Mouse (Mus musculus): ENCODE results near the gene Amot. TPM values are rescaled to one million over a fixed set of nuclear protein-coding genes. Genes with fewer than 3 reads are reported as not detected.

Gene Amot
- polyA plus RNA-seq, 1 experiment from 2014 or later, result 10.4 TPM

- no peak overlapping the region for H3K4me2 ChIP-seq
- no peaks in the 10 kb centered on the region for H3K4me1 ChIP-seq (ENCODE audit: insufficient read depth)
- 80% methylated on average over 3 of the region's 3 CpGs for WGBS
- H3K27ac ChIP-seq (ENCODE audit: low read depth), result no peak overlapping the region
- H3K4me3 ChIP-seq (ENCODE audit: low read depth, low read length), result no peak overlapping the region
- ATAC-seq (ENCODE audit: insufficient read depth) (no peak), DNase-seq (no peak)
- H3K9ac ChIP-seq, result no peak overlapping the region
- H3K27me3 ChIP-seq (ENCODE audit: insufficient read depth, low read length), result no peaks in the 10 kb centered on the region
- H3K9me3 ChIP-seq (ENCODE audit: low read depth, low read length), result no peaks in the 10 kb centered on the region
- TF ChIP-seq CTCF (IDR thresholded peaks at IDR 0.05; ENCODE audit: low read depth), result no peak
- no peaks in the 10 kb centered on the region for H3K36me3 ChIP-seq (ENCODE audit: insufficient read depth)
Measured at GRCm38 (mm10) chrX:145461339-145461738, 43.6 kb downstream of the Amot start.

- H3K36me3 ChIP-seq (ENCODE audit: insufficient read depth), result no peaks in the 10 kb centered on the region
- H3K27me3 ChIP-seq (ENCODE audit: insufficient read depth, low read length), result no peaks in the 10 kb centered on the region
- no peak overlapping the region for H3K4me3 ChIP-seq (ENCODE audit: low read depth, low read length)
- no peaks in the 10 kb centered on the region for H3K4me1 ChIP-seq (ENCODE audit: insufficient read depth)
- DNase-seq (no peak), ATAC-seq (ENCODE audit: insufficient read depth) (no peak)
- H3K27ac ChIP-seq (ENCODE audit: low read depth), result no peak overlapping the region
- no peaks in the 10 kb centered on the region for H3K9me3 ChIP-seq (ENCODE audit: low read depth, low read length)
- H3K4me2 ChIP-seq, result no peak overlapping the region
- H3K9ac ChIP-seq, result no peak overlapping the region
- WGBS, result 79% methylated on average over 4 of the region's 4 CpGs
- no peak for TF ChIP-seq CTCF (IDR thresholded peaks at IDR 0.05; ENCODE audit: low read depth)
Measured at GRCm38 (mm10) chrX:145456251-145456650, 48.7 kb downstream of the Amot start.

DNA sequence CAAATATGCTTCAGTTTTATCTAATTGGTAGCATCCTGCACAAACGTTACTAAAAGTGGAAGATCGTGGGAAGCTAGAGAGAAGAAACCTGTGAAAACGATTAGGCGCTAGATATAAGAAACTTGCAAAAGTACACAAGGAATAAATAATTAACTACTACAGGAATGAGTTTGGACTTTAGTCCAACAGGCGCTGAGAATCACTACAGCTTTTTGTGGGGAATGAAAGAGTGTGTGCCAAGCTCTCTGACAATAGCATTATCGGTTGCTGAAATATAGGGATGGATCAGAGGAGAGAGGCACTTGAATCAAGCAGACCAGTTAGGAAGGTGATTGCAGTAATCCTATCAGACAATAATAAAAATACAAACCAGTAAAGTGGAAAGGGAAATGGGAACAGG is 49.4 kb downstream of the Amot start:
- Histone ChIP-seq H3K27ac (ENCODE audit: low read depth) (no peak overlapping the region), H3K4me3 (ENCODE audit: low read depth, low read length) (no peak overlapping the region), H3K27me3 (ENCODE audit: insufficient read depth, low read length) (no peaks in the 10 kb centered on the region), H3K4me1 (ENCODE audit: insufficient read depth) (no peaks in the 10 kb centered on the region), H3K36me3 (ENCODE audit: insufficient read depth) (no peaks in the 10 kb centered on the region), H3K9ac (no peak overlapping the region), H3K4me2 (no peak overlapping the region), H3K9me3 (ENCODE audit: low read depth, low read length) (no peaks in the 10 kb centered on the region)
- ATAC-seq (ENCODE audit: insufficient read depth) (no peak), DNase-seq (no peak)
- TF ChIP-seq CTCF (IDR thresholded peaks at IDR 0.05; ENCODE audit: low read depth), result no peak
- WGBS, result 82% methylated on average over 6 of the region's 6 CpGs

DNA sequence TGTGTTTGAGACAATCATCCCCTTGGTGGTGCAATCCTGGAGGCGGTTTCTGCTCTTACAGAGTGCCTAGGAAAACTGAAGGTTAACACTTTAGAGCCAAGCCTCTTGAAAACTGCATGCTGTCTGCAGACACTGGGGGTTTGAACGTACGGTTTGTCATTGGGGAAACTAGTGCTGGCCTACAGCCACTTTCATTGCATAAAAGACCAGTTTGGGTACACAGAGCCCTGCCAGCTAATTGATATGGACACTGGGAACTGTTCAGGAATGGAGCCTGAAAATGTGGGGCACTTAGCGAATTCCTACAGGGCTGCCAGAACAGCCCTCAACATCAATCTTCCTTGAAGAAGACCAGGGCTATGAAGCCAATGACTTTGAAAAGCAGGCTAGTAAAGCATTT is 50.2 kb downstream of the Amot start:
- Histone ChIP-seq H3K9me3 (ENCODE audit: low read depth, low read length) (no peaks in the 10 kb centered on the region), H3K36me3 (ENCODE audit: insufficient read depth) (no peaks in the 10 kb centered on the region), H3K27ac (ENCODE audit: low read depth) (no peak overlapping the region), H3K4me1 (ENCODE audit: insufficient read depth) (no peaks in the 10 kb centered on the region), H3K4me3 (ENCODE audit: low read depth, low read length) (no peak overlapping the region), H3K4me2 (no peak overlapping the region), H3K9ac (no peak overlapping the region), H3K27me3 (ENCODE audit: insufficient read depth, low read length) (no peaks in the 10 kb centered on the region)
- DNase-seq (no peak), ATAC-seq (ENCODE audit: insufficient read depth) (no peak)
- WGBS, result 71% methylated on average over 4 of the region's 4 CpGs
- no peak for TF ChIP-seq CTCF (IDR thresholded peaks at IDR 0.05; ENCODE audit: low read depth)

DNA sequence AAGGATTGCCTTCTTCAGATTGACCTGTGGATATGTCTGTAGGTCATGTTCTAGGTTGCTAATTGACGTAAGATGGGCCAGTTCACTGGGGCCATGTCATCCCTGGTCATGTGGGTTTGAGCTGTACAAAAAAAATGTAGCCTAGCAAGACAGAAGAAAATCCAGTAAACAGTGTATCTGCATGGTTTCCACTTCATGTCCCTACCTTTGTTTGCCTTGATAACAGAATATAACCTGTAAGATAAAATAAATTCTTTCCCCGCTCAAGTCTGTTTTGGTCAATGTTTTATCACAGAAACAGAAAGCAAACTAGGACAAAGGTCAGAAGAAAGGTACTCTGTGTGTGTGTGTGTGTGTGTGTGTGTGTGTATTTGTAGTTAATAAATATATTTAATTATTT is 63.5 kb downstream of the Amot start:
- Histone ChIP-seq H3K9ac (no peak overlapping the region), H3K4me3 (ENCODE audit: low read depth, low read length) (no peak overlapping the region), H3K4me2 (no peak overlapping the region), H3K9me3 (ENCODE audit: low read depth, low read length) (no peaks in the 10 kb centered on the region), H3K27me3 (ENCODE audit: insufficient read depth, low read length) (no peaks in the 10 kb centered on the region), H3K27ac (ENCODE audit: low read depth) (no peak overlapping the region), H3K4me1 (ENCODE audit: insufficient read depth) (no peaks in the 10 kb centered on the region), H3K36me3 (ENCODE audit: insufficient read depth) (no peaks in the 10 kb centered on the region)
- ATAC-seq (ENCODE audit: insufficient read depth) (no peak), DNase-seq (no peak)
- TF ChIP-seq CTCF (IDR thresholded peaks at IDR 0.05; ENCODE audit: low read depth), result no peak
- 91% methylated on average over 2 of the region's 2 CpGs for WGBS

DNA sequence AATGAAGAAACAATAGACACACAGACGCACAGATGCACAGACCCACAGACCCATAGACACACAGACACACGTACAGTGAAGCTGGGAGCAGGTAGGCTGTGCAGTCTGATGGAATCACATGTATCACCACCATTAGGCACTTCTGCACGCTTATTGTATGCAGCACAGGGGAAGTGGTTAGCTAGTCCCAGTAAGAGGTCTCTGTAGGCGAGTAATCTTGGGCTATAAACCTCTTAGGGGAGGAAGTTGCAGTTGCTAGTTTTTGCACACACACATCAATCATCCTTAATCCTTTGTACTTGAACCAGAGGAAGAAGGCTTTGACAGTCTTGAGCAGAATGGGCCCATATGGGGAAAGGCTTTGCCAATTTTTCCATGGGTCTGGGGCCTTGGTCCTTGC is 71.3 kb downstream of the Amot start:
- TF ChIP-seq CTCF (IDR thresholded peaks at IDR 0.05; ENCODE audit: low read depth), result no peak
- no peaks in the 10 kb centered on the region for H3K9me3 ChIP-seq (ENCODE audit: low read depth, low read length)
- H3K36me3 ChIP-seq (ENCODE audit: insufficient read depth), result no peaks in the 10 kb centered on the region
- no peak overlapping the region for H3K9ac ChIP-seq
- H3K4me2 ChIP-seq, result no peak overlapping the region
- no peak overlapping the region for H3K27ac ChIP-seq (ENCODE audit: low read depth)
- no peak overlapping the region for H3K4me3 ChIP-seq (ENCODE audit: low read depth, low read length)
- DNase-seq, result no peak
- no peak for ATAC-seq (ENCODE audit: insufficient read depth)
- H3K4me1 ChIP-seq (ENCODE audit: insufficient read depth), result no peaks in the 10 kb centered on the region
- H3K27me3 ChIP-seq (ENCODE audit: insufficient read depth, low read length), result no peaks in the 10 kb centered on the region
- 70% methylated on average over 4 of the region's 4 CpGs for WGBS

DNA sequence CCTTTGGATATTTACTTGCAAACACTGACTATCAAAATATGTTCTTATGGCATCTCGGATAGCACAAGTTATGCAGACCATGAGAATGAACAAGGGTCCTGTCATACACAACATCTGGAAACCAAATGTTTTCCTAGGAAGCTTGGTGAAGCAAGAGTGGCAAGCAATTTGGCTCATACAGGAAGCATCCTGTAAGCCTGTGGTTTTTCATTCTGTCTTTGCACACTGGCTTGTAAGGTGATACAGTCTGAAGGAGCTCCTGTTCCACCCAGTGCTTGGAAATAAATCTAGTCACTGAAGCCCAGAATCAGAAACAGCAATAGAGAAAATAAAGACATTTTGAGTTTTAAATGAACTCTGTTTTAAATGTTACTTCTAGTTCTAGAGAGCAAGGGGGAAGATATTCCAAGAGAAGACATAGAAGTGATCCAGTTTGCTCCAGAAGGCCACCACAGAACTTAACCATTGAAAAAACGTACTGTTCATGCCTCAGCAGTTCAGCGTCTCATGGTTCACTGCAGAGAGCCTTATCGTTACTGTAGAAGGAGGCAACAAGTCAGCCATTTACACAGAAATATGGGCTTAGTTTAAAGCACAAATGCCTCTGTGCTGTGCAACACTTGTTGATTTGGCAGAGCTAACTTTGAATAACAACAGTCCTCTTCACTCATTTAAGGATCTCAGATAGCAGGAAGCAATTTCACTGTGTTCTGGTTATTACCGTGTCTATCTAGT is 74.0 kb downstream of the Amot start:
- ATAC-seq (ENCODE audit: insufficient read depth) (no peak), DNase-seq (no peak)
- no peak overlapping the region for H3K4me3 ChIP-seq (ENCODE audit: low read depth, low read length)
- H3K9ac ChIP-seq, result no peak overlapping the region
- TF ChIP-seq CTCF (IDR thresholded peaks at IDR 0.05; ENCODE audit: low read depth), result no peak
- no peak overlapping the region for H3K4me2 ChIP-seq
- H3K36me3 ChIP-seq (ENCODE audit: insufficient read depth), result no peaks in the 10 kb centered on the region
- H3K4me1 ChIP-seq (ENCODE audit: insufficient read depth), result no peaks in the 10 kb centered on the region
- H3K27me3 ChIP-seq (ENCODE audit: insufficient read depth, low read length), result no peaks in the 10 kb centered on the region
- H3K27ac ChIP-seq (ENCODE audit: low read depth), result no peak overlapping the region
- no peaks in the 10 kb centered on the region for H3K9me3 ChIP-seq (ENCODE audit: low read depth, low read length)
- 82% methylated on average over 5 of the region's 5 CpGs for WGBS

All from lung, embryonic 14.5 days (tissue).